Mouse (Mus musculus) CH12.LX (cell line): ENCODE data around the gene Wipi2.

Experiments
- CHD2 ChIP-seq: IDR thresholded peaks from 2 replicates; pipeline ENCODE4 v1.6.1; 2011; ENCODE audit warnings: low read length, improper control_type of control experiment
- CTCF ChIP-seq, 2 experiments: IDR thresholded peaks in 1 of 2; conservative IDR thresholded peaks in 1 of 2; 2 replicates each; pipeline ENCODE4 v1.5.1; 2011 to 2012; ENCODE audit warnings: low read depth in 2 of 2, low read length in 2 of 2, improper control_type of control experiment in 1 of 2, inconsistent platforms in 1 of 2, mild to moderate bottlenecking in 1 of 2, moderate library complexity in 1 of 2
- E2F4 ChIP-seq: IDR thresholded peaks from 2 replicates; pipeline ENCODE4 v1.6.1; 2011; ENCODE audit warnings: low read depth, low read length, improper control_type of control experiment; ENCODE audit not compliant: insufficient replicate concordance
- ELF1 ChIP-seq: IDR thresholded peaks from 2 replicates; pipeline ENCODE4 v1.6.1; 2014; ENCODE audit warnings: low read depth, mild to moderate bottlenecking, inconsistent platforms, low read length, improper control_type of control experiment
- EP300 ChIP-seq: IDR thresholded peaks from 2 replicates; pipeline ENCODE4 v1.6.1; 2011; ENCODE audit warnings: low read length, improper control_type of control experiment
- MAFK ChIP-seq: IDR thresholded peaks from 2 replicates; pipeline ENCODE4 v1.6.1; 2011; ENCODE audit warnings: low read length, improper control_type of control experiment; ENCODE audit not compliant: insufficient replicate concordance
- PAX5 ChIP-seq: IDR thresholded peaks from 2 replicates; pipeline ENCODE4 v1.6.1; 2012; ENCODE audit warnings: low read length, inconsistent platforms, mixed read lengths
- POLR2A ChIP-seq: IDR thresholded peaks from 2 replicates; pipeline ENCODE4 v1.6.1; 2011; ENCODE audit warnings: low read depth, mild to moderate bottlenecking, improper control_type of control experiment, low read length
- RCOR1 ChIP-seq: conservative IDR thresholded peaks from 2 replicates; pipeline ENCODE4 v1.6.1; 2012; ENCODE audit warnings: low read depth, mild to moderate bottlenecking, inconsistent platforms, low read length, improper control_type of control experiment
- TBP ChIP-seq: conservative IDR thresholded peaks from 2 replicates; pipeline ENCODE4 v1.6.1; 2011; ENCODE audit warnings: low read depth, low read length, improper control_type of control experiment
- USF2 ChIP-seq: conservative IDR thresholded peaks from 2 replicates; pipeline ENCODE4 v1.6.1; 2011; ENCODE audit warnings: low read depth, low read length, improper control_type of control experiment
- ZKSCAN1 ChIP-seq: IDR thresholded peaks from 2 replicates; pipeline ENCODE4 v1.6.1; 2012; ENCODE audit warnings: low read depth, inconsistent platforms, low read length, improper control_type of control experiment, borderline replicate concordance

GRCm38 (mm10) chr5:142682529-142682928 lies 55.0 kb downstream of the Wipi2 start:
- TF ChIP-seq POLR2A (no peak), CHD2 (no peak), EP300 (no peak), TBP (no peak), CTCF (conservative IDR thresholded peaks at IDR 0.05 in 1 of 2, IDR thresholded peaks at IDR 0.05 in 1 of 2; ENCODE audit: low read depth in 2 of 2, low read length in 2 of 2) (no peak), PAX5 (no peak), ZKSCAN1 (no peak), E2F4 (no peak), MAFK (no peak), ELF1 (no peak), RCOR1 (no peak), USF2 (no peak)
